Mouse (Mus musculus): ENCODE data around the gene Mul1.

DNA sequence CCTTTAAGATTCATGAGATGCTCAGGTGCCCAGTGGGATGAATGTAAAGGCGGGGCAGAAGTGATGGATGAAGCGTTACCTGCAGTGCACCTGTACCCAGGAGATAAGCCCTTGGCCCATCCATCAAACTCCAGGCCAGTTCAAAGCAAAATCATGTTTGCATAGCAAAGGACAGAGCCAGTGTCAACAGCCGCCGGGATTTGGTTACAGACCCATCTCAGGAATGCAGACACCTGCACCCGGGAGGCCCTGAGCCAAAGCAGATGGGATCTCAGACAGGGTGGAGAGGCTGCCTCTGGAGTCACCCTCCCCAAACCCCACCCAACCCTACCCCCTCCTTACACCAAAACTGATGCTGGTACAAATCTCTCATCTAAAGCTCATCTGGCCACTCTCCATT is 23.5 kb upstream of the Mul1 start:
- TF ChIP-seq CTCF (IDR thresholded peaks at IDR 0.05; ENCODE audit: borderline replicate concordance, insufficient read depth, low read depth, low read length) (no peak), POLR2A (IDR thresholded peaks at IDR 0.05; ENCODE audit: borderline replicate concordance, insufficient read depth, low read length) (no peak)
